Mouse (Mus musculus) cerebellum, adult 2 months (tissue): ENCODE results near the gene Tmem139.

ENCODE experiments used
- CTCF ChIP-seq: fragments of 200-500 bp; IDR thresholded peaks from 2 replicates; pipeline ENCODE4 v1.5.1; 2011; ENCODE audit warnings: low read depth, mild to moderate bottlenecking, control low read depth, low read length, moderate library complexity, borderline replicate concordance; ENCODE audit not compliant: insufficient read depth
- POLR2A ChIP-seq: fragments of 200-500 bp; IDR thresholded peaks from 2 replicates; pipeline ENCODE4 v1.6.1; 2011; ENCODE audit warnings: low read length, control low read depth, borderline replicate concordance; ENCODE audit not compliant: insufficient read depth

GRCm38 (mm10) chr6:42265391-42266330, 3.9 kb downstream of the Tmem139 start:
- TF ChIP-seq POLR2A (no peak), CTCF (no peak)
